Mouse (Mus musculus) right cerebral cortex, postnatal 4 days (tissue): Measurements from ENCODE around the gene Gng8.
A peak's percentile ranks its signal among the peaks of the same experiment; 100 is the strongest.

Experiments
- DNase-seq: peaks from one replicate; pipeline ENCODE4 v3.0.0-alpha.2; 2022

Gene Gng8

DNA sequence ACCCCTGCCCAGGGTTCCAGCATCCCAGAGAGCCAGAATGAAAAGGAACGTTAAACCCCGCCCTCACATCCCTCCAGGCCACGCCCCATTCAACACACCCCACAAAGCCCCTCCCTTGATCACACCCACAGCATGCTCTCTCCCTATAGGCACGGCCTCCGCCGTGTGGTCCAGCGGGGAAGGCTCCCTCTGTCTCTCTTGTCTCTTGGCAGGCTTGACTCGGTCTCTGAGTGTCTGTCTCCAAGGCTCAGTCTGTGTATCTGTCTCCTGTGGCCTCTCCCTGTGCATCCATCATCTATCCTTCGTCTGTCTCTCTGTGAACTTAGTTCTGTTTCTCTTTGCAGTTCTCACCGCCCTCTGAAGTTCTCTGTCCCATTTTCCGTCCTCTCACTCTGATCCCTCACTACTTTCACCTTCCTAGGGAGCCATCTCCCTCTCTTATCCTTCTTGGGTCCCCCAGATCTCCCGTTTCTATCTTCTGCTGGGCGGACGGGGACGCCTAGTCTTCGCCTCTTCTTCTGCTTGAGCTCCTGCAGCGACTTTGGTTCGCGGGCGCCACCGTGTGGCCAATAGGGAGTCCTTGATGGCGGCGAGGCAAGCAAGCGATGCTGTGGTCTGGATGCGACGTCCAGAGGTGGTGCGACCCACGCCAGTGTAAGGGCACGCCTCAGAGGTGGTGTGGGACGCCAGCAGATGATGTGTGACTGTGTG is at the start of gene Gng8:
Gene Gng8, plus strand, starts transcription at position 146 of the 711 bp plus-strand sequence.
- peak; percentile 91 for DNase-seq

GRCm38 (mm10) chr7:16842645-16843063 is 48.9 kb upstream of the Gng8 start, which contains the start of gene Prkd2:
Gene Prkd2, plus strand, starts transcription at chr7:16842902.
- peak; percentile 88 for DNase-seq

DNA sequence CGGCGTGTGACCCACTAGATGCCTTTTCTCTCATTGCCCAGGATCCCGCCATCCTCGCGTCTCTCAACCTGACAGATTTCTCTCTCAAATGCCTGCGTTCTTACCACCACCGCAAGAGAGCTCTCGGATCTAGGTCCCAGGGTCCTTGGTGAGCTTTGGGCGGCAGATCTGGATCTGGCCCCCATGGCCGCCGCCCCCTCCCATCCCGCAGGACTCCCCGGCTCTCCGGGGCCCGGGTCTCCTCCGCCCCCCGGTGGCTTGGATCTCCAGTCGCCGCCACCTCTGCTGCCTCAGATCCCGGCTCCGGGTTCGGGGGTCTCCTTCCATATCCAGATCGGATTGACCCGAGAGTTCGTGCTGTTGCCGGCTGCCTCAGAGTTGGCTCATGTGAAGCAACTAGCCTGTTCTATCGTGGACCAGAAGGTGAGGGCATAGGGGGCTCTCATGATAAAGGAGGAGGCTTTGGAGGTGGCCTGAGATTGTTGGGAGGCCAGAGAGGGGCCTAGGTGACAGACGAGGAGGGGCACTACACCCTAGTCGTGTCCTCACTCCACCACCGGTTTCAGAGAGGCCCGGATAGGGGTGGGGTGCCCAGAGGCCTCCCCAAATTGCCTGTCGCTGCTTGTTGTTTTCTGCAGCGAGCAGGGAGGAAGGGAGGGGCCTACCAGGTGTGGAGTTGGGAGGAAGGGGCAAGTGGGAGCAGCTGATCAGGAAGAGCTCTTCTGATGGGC is 48.0 kb upstream of the Gng8 start:
- DNase-seq: no peak

DNA sequence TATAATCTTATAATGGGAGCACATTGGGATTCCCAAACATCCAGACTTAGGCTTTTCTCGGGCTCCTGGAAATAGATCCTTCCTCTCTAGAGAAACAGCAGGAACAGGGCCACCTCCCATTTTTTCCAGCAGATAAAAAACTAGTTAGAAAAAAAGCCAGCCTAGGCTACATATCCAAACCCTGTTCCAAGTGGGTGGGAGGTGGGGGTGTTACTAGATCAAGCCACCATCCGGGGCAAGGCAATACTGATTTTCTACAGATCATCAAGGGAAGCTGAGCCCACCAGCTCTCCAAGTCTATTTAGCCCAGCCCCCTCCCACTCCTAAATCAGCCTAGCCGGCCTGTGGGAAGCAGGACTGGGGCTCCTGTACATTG is 46.9 kb upstream of the Gng8 start:
- no peak for DNase-seq

DNA sequence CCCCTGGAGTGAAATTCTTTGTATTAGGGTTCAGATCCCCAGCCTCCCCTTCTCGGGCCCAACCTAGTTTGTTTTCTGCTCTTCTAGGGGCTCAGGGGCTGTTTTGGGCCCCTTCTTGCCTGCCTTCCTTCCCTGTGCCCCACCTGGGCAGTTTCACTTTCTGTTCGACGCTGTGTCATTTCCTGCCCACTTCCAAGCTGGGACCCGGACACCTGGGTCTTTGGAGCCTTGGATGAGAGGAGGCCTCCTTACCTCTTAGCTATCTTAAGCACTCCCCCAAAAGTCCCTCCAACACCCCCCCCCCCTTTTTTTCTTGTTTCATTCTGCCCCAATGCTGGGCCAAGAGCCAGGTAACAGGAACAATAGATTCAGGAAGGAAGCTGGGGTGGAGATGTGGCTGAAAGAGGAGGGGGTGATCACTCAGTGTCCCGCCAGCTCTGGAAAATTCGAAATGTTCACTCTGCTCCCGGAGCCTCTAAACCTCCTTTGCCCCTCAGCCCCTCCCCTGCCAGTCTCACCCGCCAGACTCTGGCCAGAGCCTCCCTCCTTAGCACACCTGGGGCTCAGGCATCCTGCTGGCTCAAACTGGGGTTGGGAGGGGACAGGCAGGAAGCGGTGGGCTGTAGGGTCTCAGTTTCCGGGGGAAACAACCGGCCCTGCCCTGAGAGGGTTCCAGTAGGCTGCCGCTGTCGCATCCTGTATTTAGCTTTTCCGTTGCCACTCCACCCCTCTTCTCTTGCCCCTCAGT is 46.3 kb upstream of the Gng8 start:
- no peak for DNase-seq

GRCm38 (mm10) chr7:16845820-16846167 is 45.8 kb upstream of the Gng8 start:
- no peak for DNase-seq

- no peak for DNase-seq
These were observed 44.8 kb upstream of the Gng8 start for GRCm38 (mm10) chr7:16846775-16847174.

DNA sequence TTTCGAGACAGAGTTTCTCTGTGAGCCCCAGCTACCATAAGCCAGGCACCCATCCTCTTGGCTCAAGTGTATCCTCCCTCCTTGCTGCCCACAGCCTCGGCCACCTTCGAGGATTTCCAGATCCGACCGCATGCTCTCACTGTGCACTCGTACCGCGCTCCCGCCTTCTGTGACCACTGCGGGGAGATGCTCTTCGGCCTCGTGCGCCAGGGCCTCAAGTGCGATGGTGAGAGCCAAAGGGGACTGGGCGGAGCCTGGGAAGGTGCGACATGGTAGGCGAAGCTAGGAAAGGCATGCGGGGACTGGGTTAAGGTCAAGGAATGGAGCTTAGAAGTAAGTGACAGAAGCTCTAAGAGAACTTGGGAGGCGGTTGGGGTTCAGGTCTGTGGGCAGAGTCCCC is 44.1 kb upstream of the Gng8 start:
- DNase-seq: no peak

DNA sequence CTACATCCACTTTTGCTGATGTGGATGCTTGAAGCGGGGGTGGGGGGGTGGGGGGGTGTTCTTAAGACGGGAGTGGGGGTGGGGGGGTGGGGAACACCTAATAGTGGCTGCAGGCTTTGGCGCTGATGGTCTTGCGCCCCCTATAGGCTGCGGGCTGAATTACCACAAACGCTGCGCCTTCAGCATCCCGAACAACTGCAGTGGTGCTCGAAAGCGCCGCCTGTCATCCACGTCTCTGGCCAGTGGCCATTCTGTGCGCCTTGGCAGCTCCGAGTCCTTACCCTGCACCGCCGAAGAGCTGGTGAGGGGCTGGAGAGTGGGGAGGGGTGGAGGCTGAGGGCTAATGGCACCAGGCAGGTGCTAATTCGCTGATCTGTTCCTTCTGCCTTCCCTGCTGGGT is 43.0 kb upstream of the Gng8 start:
- peak; percentile 77 for DNase-seq

DNA sequence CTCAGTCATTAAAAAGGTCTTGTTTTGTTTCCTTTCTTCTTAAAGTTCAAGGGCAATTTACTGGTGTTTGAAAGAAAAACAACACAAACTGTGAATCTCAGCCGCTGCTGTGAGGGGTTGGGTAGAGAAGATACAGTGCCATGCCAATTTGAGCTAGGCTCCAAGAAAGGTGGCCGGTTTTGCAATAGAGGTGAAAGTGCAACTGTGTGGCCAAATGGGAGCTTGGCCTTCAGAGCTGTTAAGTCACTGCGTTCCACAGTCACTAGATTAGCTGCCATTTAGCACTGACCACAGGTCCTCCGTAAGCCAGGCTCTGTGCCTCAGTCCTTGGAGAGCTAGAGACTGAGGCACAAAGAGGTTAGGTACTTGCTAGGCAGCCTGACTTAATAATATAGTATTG is 40.0 kb upstream of the Gng8 start:
- DNase-seq: no peak

- DNase-seq: no peak
These were observed 38.2 kb upstream of the Gng8 start for GRCm38 (mm10) chr7:16853302-16853831.

DNA sequence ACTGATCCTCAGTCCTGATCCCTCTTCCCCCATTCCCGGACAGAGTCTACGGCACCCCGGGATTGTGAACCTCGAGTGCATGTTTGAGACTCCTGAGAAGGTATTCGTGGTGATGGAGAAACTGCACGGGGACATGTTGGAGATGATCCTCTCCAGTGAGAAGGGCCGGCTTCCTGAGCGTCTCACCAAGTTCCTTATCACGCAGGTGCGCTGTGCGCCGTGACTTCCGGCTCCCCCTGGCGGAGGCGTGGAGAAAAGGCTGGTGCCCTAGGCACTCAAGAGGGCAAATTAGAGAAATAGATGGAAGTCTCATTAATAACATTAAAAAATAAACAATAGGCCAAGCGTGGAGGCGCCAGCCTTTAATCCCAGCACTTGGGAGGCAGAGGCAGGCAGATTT is 33.2 kb upstream of the Gng8 start:
- DNase-seq: no peak

- DNase-seq: peak; percentile 72
These were observed 31.5 kb upstream of the Gng8 start for GRCm38 (mm10) chr7:16859902-16860651.

DNA sequence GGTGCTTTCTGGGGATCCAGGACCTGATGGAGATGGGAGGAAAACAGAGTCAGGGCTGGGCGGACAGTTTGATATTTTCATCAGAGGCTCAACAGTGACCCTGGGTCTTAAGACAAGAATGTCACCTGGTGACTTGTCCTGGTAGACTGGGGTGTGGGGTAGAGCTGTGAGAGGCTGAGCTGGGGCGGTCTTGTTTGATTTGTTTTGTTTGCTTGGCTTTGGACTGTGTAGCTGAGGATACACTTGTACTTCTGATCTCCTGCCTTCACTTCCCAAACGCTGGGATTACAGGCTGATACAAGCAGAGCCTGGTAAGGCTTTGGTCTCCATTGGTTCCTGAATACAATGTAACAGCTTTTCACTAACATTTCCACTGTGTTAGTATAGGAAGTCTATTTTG is 24.1 kb upstream of the Gng8 start:
- DNase-seq: no peak

GRCm38 (mm10) chr7:16869497-16869896 is 22.1 kb upstream of the Gng8 start:
- peak; percentile 76 for DNase-seq

DNA sequence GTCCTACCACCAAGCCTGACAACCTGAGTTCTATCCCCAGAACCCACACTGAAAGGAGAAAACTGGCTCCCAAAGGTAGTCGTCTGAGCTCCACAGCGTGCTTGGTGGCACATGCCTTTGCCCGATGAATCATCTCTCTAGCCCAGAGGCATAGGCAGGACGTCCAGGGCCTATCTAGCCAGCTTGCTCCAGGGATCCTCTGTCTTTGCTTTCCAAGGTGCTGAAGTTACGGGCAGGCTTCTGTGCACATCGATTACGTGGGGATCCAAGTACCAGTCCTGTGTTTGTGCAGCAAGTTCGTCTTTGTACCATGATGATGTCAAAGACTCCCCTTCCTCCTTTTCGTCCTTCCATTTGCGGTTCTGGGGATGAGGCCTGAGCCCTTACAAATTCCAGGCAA is 20.0 kb upstream of the Gng8 start:
- DNase-seq: no peak

DNA sequence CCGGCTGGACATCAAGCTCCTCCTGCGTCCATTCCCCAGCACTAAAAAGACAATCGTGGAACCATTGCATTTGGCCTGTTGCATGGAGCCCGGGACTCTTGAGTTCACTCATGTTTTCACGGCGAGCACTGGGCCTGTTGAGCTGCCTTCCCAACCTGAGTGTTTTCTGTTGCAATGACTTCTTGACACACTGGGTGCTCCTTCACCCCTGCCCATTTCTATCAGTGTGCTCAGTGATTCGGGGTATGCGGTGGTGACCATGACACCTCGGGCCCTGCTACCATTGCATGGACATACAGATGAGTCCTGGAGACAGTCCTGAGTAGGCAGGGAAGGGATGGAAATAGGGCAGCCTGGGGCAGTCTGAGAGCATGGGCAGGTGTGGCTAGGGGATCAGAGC is 19.1 kb upstream of the Gng8 start:
- no peak for DNase-seq

- no peak for DNase-seq
These were observed 18.2 kb upstream of the Gng8 start for GRCm38 (mm10) chr7:16873392-16873791.

- DNase-seq: peak; percentile 73
These were observed 17.4 kb upstream of the Gng8 start for GRCm38 (mm10) chr7:16874190-16874589.

- peak; percentile 98 for DNase-seq
These were observed 16.8 kb upstream of the Gng8 start for GRCm38 (mm10) chr7:16874756-16875309.

DNA sequence AGATGAGACGGTGACA is 16.5 kb upstream of the Gng8 start, which contains the start of gene Dact3:
Gene Dact3, plus strand, starts transcription at position 8 of the 16 bp plus-strand sequence.
- no peak for DNase-seq

- no peak for DNase-seq
These were observed 16.3 kb upstream of the Gng8 start for GRCm38 (mm10) chr7:16875326-16875725.

DNA sequence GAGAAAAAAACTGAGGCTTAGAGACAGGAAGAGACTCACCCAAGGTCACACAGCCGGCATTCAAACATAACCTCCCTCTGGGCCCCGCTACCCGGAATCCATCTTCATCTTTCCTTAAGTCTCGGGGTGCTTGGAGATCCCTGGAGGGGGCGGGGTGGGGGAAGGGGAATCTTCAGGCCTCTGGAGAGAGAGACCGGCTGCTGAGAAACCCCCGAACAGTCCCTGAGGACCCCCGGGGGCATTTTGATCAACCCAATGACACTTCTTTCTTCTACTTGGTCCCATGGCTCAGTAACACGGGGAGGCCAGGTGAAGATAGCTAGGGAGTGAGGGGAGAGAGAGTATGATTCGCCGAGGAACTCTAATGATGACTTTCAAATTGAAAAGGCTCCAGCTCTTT is 15.6 kb upstream of the Gng8 start:
- DNase-seq: no peak
